Mouse (Mus musculus): ENCODE measurements around the gene Gtf2i.
A peak's percentile ranks its signal among the peaks of the same experiment; 100 is the strongest.
"Not testable (repeated sequence)": the region's sequence is repeated elsewhere in the genome, so short reads cannot be mapped to it uniquely, and the experiment has no call there.

The Gtf2i gene

GRCm38 (mm10) chr5:134314688-134315622, at the start of gene Gtf2i:
Gene Gtf2i, minus strand, starts transcription at chr5:134314760.
- peak; percentile 97 for DNase-seq (ENCODE audit: low spot score)

GRCm38 (mm10) chr5:134359101-134359500, 44.5 kb upstream of the Gtf2i start:
- DNase-seq (ENCODE audit: low spot score), result no peak

DNA sequence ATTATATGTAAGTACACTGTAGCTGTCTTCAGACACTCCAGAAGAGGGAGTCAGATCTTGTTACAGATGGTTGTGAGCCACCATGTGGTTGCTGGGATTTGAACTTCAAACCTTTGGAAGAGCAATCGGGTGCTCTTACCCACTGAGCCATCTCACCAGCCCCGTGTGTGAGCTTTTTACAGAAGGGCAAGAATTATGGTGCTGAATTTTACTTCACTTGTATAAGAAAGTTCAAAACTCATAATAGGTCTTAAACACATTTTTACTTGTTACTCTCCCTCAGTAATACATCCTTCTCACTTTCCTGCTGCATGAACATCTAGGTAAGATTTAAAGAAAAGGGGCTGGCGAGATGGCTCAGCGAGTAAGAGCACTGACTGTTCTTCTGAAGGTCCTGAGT, 40.8 kb upstream of the Gtf2i start:
- DNase-seq (ENCODE audit: low spot score), result not testable (repeated sequence)

DNA sequence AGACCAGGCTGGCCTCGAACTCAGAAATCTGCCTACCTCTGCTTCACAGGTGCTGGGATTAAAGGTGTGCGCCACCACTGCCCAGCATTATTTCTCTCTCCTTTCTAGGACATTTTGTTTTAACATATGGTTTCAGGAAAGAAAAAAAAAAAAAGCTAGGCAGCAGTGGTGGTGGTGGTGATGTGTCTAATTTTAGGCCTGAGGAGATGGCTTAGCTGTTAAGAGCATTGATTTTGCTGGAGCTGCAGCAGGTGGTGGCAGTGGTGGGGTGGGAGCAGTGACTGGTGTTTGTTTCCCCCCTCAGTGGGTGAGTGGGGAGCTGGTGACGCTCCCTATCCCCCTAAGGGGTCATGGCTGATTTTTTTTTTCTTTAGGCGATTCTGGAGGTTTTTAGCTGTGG, 38.6 kb upstream of the Gtf2i start:
- no peak for DNase-seq (ENCODE audit: low spot score)

DNA sequence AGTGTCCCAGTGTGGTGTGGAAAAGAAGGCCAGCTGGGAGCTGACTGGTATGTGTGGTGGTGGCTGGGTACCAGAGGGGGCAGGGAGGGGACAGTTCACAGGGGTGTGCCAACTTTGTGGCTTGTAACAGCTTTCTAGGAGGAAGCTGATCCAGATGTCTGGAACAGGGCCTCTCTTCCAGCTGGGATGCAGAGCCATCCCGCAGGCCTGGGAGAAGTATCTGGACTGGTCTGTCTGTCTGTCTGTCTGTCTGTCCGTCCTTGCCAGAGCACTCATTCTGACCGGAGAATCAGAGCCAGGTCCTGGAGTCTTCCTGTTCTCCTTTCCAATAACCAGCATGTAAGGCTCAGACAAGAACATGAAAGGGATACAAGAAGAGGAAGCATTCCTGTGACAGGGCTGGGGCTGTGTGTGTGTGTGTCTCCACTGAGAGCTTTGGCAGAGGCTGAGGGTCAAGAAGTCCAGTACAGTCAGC, 38.0 kb upstream of the Gtf2i start:
- no peak for DNase-seq (ENCODE audit: low spot score)

- peak; percentile 78 for DNase-seq (ENCODE audit: low spot score)
These were observed 36.1 kb upstream of the Gtf2i start for GRCm38 (mm10) chr5:134350660-134351059.

DNA sequence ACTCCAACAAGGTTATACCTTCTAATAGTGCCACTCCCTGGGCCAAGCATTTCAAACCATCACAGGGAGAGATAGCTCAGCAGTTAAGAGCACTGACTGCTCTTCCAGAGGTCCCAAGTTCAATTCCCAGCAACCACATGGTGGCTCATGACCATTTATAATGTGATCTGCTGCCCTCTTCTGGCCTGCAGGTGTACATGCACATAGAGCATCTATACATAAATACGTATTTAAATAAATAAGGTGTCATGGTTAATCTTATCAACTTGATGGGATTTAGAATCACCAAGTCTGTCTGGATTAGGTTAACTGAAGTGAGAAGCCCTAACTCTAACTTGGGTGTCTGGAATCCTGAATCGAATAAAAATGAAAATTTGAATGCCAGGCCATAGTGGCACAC, 32.5 kb upstream of the Gtf2i start:
- no peak for DNase-seq (ENCODE audit: low spot score)

DNA sequence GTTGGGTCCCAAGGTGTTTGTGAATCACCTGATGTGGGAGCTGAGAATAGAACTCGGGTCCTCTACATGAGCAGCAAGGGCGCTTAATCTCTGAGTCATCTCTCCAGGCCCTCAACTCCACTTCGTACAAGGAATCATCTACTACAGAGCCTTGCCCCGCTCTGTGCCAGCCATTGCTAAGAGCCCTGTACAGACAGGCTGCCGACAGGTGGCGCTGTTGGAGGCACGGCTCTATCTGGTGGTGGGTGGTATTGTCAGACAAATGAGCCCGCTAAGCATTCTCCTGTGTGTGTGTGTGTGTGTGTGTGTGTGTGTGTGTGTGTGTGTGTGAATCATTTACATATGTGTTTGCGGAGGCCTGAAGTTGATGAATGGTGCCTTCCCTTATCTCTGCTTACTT, 30.9 kb upstream of the Gtf2i start:
- no peak for DNase-seq (ENCODE audit: low spot score)

DNA sequence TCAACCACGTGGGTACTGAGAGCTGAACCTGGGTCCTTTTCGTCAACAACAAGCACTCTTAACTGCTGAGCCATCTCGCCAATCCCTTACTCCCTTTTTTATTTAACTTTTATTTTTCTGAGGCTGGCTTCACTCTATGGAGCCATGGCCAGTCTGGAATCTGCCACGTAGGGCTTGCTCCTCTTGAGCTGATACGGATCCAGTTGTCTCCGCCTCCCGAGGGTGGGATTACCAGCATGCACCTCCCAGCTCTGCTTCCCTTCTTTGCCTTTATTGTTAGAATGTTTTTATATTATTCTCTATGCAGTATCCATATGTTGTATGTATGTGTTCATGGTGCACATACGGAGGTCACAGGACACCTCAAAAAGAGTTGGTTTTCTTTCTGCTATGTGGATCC, 29.5 kb upstream of the Gtf2i start:
- DNase-seq (ENCODE audit: low spot score), result no peak

- not testable (repeated sequence) for DNase-seq (ENCODE audit: low spot score)
These were observed 29.0 kb upstream of the Gtf2i start for GRCm38 (mm10) chr5:134343530-134343929.

DNA sequence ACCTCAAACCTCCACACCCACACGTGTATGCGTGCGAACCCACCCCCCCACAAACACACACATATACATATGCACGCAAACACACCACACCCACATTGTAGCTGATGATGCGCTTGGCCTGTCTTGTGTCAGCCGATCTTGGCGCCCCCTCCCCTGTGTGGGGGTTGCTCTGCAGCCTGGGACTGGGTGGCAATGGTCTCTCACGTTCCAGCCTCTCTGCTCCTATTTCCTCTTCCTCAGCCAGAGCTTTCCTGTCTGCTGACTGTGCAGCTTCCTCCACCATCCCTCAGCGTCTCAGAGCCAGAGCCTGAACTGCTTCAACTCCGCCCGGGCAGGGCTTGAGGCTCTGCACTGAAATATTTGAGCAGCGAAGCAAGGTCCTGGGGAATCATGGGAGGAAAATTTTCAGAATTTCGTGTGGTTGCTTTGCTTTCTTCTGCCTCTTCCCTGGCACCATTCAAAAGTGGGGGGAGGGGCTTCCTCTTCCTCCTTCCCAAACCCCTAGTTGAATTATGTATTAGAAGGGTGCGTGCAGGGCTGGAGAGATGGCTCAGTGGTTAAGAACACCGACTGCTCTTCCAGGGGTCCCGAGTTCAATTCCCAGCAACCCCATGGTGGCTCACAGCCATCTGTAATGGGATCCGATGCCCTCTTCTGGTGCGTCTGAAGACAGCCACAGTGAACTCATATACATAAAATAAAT, 28.1 kb upstream of the Gtf2i start:
- DNase-seq (ENCODE audit: low spot score), result no peak

- no peak for DNase-seq (ENCODE audit: low spot score)
These were observed 27.2 kb upstream of the Gtf2i start for GRCm38 (mm10) chr5:134341721-134342120.

- DNase-seq (ENCODE audit: low spot score), result no peak
These were observed 26.8 kb upstream of the Gtf2i start for GRCm38 (mm10) chr5:134341321-134341720.

- DNase-seq (ENCODE audit: low spot score), result no peak
These were observed 25.6 kb upstream of the Gtf2i start for GRCm38 (mm10) chr5:134340101-134340522.

- DNase-seq (ENCODE audit: low spot score), result not testable (repeated sequence)
These were observed 22.5 kb upstream of the Gtf2i start for GRCm38 (mm10) chr5:134337012-134337411.

DNA sequence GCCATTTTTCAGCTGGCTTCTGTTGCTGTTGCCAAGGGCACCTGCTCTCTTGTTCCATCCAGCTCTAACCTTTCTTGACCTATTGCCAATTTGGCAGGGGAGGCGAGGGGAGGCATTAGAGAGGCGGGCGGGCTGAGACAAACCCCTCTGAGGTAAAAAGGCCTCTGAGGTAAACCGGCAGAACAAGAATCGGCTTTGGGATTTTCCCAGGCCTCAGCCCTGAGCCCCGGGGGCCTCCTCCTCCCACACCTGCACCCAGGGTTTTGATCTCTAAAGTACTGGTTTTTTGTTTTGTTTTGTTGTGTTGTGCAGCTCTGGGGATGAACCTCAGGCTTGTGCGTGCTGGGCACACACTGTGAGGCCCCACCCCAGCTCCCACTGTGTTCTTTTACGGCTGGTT, 18.2 kb upstream of the Gtf2i start:
- no peak for DNase-seq (ENCODE audit: low spot score)

GRCm38 (mm10) chr5:134330082-134330481, 15.5 kb upstream of the Gtf2i start:
- DNase-seq (ENCODE audit: low spot score), result no peak

DNA sequence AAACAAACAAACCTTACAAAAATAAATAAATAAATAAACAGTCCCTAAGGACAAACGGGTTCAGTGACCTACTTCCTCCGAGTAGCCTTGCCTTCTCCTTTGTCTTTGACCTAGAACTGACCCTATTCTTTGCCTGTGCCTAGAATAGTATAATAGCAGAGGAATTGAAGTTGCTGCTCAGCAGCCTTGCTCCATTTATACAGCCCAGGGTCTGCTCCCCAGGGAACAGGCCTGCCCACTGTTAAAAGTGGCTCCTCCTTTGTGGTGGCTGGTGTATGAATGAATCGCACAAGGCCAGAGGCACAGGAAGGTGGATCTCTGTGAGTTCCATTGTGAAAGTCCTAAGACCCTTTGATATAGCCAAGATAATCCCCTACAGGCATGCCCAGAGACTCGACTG, 14.8 kb upstream of the Gtf2i start:
- no peak for DNase-seq (ENCODE audit: low spot score)

GRCm38 (mm10) chr5:134328482-134329001, 14.0 kb upstream of the Gtf2i start:
- DNase-seq (ENCODE audit: low spot score), result no peak

GRCm38 (mm10) chr5:134325856-134326566, 11.5 kb upstream of the Gtf2i start:
- peak; percentile 46 for DNase-seq (ENCODE audit: low spot score)

DNA sequence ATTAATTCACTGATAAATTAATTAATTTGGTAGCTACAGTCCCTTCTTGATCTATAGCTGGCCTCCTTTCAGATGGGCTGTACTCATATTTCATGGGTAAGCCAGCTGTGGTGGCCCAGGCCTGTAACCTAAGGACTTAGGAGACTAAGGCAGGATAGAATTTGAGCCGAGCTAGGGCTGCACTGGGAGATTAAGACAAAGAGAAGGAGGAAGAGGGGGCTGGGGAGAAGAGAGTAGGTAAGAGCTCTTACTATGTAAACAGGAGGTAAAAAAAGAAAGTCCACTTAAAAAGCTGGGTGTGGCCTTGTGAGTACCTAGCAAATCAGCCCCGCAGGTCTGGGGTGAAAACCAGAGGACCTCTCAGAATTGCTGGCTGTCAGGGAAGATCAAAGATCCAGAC, 9.3 kb upstream of the Gtf2i start:
- DNase-seq (ENCODE audit: low spot score), result no peak

- no peak for DNase-seq (ENCODE audit: low spot score)
These were observed 8.8 kb upstream of the Gtf2i start for GRCm38 (mm10) chr5:134323311-134323710.
